Mouse (Mus musculus): Measurements from ENCODE around the gene Cacna1e. TPM values are rescaled to one million over a fixed set of nuclear protein-coding genes. Genes with fewer than 3 reads are reported as not detected.

Gene Cacna1e
- total and polyA plus RNA-seq, 3 experiments: not detected

- H3K4me1 ChIP-seq (ENCODE audit: control insufficient read depth in 1 of 2, insufficient read depth in 2 of 2, low read length in 2 of 2): no peaks in the 10 kb centered on the region
- DNase-seq (ENCODE audit: low read depth, low spot score): no peak
- no peak overlapping the region for H3K4me3 ChIP-seq (ENCODE audit: control insufficient read depth in 1 of 2, insufficient read depth in 1 of 2, low read depth in 2 of 2, low read length in 2 of 2)
- no peaks in the 10 kb centered on the region for H3K79me2 ChIP-seq (ENCODE audit: control insufficient read depth, insufficient read depth, low read length, poor library complexity)
- H3K9me3 ChIP-seq (replicated peaks; ENCODE audit: insufficient read depth, low read length): no peaks in the 10 kb centered on the region
- no peak overlapping the region for H3K9ac ChIP-seq (ENCODE audit: control insufficient read depth, low read depth, low read length, poor library complexity, severe bottlenecking)
- no peaks in the 10 kb centered on the region for H3K36me3 ChIP-seq (ENCODE audit: control insufficient read depth in 1 of 2, insufficient read depth in 2 of 2, low read length in 2 of 2)
- H3K27me3 ChIP-seq (ENCODE audit: control insufficient read depth in 1 of 2, insufficient read depth in 2 of 2, low read length in 2 of 2): no peaks in the 10 kb centered on the region
- TF ChIP-seq MAFK (IDR thresholded peaks at IDR 0.05; ENCODE audit: borderline replicate concordance, low read depth, low read length) (no peak), MYC (IDR thresholded peaks at IDR 0.05; ENCODE audit: low read depth, low read length) (no peak), ELF1 (IDR thresholded peaks at IDR 0.05; ENCODE audit: low read depth, low read length) (no peak), ETS1 (IDR thresholded peaks at IDR 0.05; ENCODE audit: low read depth, low read length) (no peak), TCF12 (IDR thresholded peaks at IDR 0.05; ENCODE audit: low read depth, low read length) (no peak), KAT2A (conservative IDR thresholded peaks at IDR 0.05; ENCODE audit: low read depth, low read length) (no peak), TAL1 (IDR thresholded peaks at IDR 0.05; ENCODE audit: low read length) (no peak), USF2 (IDR thresholded peaks at IDR 0.05; ENCODE audit: borderline replicate concordance in 1 of 2, insufficient read depth in 1 of 2, low read depth in 1 of 2, low read length in 2 of 2) (no peak), NRF1 (IDR thresholded peaks at IDR 0.05; ENCODE audit: insufficient read depth, low read depth, low read length, poor library complexity, severe bottlenecking) (no peak), POLR2AphosphoS5 (IDR thresholded peaks at IDR 0.05; ENCODE audit: borderline replicate concordance, low read depth, low read length) (no peak), MEF2A (IDR thresholded peaks at IDR 0.05; ENCODE audit: extremely low read depth, insufficient replicate concordance, low read depth, low read length, poor library complexity, severe bottlenecking) (no peak), MAX (IDR thresholded peaks at IDR 0.05; ENCODE audit: low read length) (no peak), SIN3A (IDR thresholded peaks at IDR 0.05; ENCODE audit: low read length) (no peak), POLR2A (IDR thresholded peaks at IDR 0.05; ENCODE audit: control insufficient read depth in 1 of 2, insufficient read depth in 1 of 2, low read depth in 1 of 2, low read length in 2 of 2, poor library complexity in 1 of 2) (no peak), SMC3 (IDR thresholded peaks at IDR 0.05; ENCODE audit: low read depth, low read length) (no peak)
- H3K27ac ChIP-seq (ENCODE audit: control insufficient read depth, low read depth, low read length): no peak overlapping the region
Observed at GRCm38 (mm10) chr1:154615759-154616158, 268.5 kb downstream of the Cacna1e start.

- H3K4me3 ChIP-seq (ENCODE audit: control insufficient read depth in 1 of 2, insufficient read depth in 1 of 2, low read depth in 2 of 2, low read length in 2 of 2): no peak overlapping the region
- H3K27me3 ChIP-seq (ENCODE audit: control insufficient read depth in 1 of 2, insufficient read depth in 2 of 2, low read length in 2 of 2): no peaks in the 10 kb centered on the region
- H3K79me2 ChIP-seq (ENCODE audit: control insufficient read depth, insufficient read depth, low read length, poor library complexity): no peaks in the 10 kb centered on the region
- H3K36me3 ChIP-seq (ENCODE audit: control insufficient read depth in 1 of 2, insufficient read depth in 2 of 2, low read length in 2 of 2): no peaks in the 10 kb centered on the region
- H3K9ac ChIP-seq (ENCODE audit: control insufficient read depth, low read depth, low read length, poor library complexity, severe bottlenecking): no peak overlapping the region
- TF ChIP-seq GABPA (IDR thresholded peaks at IDR 0.05; ENCODE audit: low read depth, low read length) (no peak), RCOR1 (IDR thresholded peaks at IDR 0.05; ENCODE audit: low read depth, low read length) (no peak)
- H3K4me1 ChIP-seq (ENCODE audit: control insufficient read depth in 1 of 2, insufficient read depth in 2 of 2, low read length in 2 of 2): no peaks in the 10 kb centered on the region
- no peak overlapping the region for H3K27ac ChIP-seq (ENCODE audit: control insufficient read depth, low read depth, low read length)
- DNase-seq (ENCODE audit: low read depth, low spot score): no peak
- H3K9me3 ChIP-seq (replicated peaks; ENCODE audit: insufficient read depth, low read length): no peaks in the 10 kb centered on the region
Observed at GRCm38 (mm10) chr1:154608516-154608915, 275.8 kb downstream of the Cacna1e start.
